Mouse (Mus musculus) ES-E14 (cell line): ENCODE results near the gene Cox4i2. TPM values are rescaled to one million over a fixed set of nuclear protein-coding genes. Genes with fewer than 3 reads are reported as not detected.

Source experiments
- DNase-seq: peaks from one replicate; pipeline ENCODE4 v3.0.0-alpha.2; 2013; ENCODE audit warnings: low read depth, low spot score
- H3K27ac ChIP-seq: 2 replicates; pipeline ENCODE4 v1.5.1; 2012; ENCODE audit warnings: low read depth, mild to moderate bottlenecking, low read length, moderate library complexity, mixed read lengths; ENCODE audit not compliant: poor library complexity, insufficient read depth, severe bottlenecking
- H3K36me3 ChIP-seq: 2 replicates; pipeline ENCODE4 v1.6.1; 2012; ENCODE audit warnings: mild to moderate bottlenecking, low read length, moderate library complexity, mixed read lengths; ENCODE audit not compliant: control insufficient read depth, poor library complexity, insufficient read depth, severe bottlenecking
- H3K4me1 ChIP-seq, 2 experiments: fragments of 150-350 bp in 1 of 2; sonication (generic) in 1 of 2; 2 replicates each; pipeline ENCODE4 v1.6.1; 2012; ENCODE audit warnings: low read length in 2 of 2, mild to moderate bottlenecking in 1 of 2, mixed read lengths in 1 of 2; ENCODE audit not compliant: control insufficient read depth in 2 of 2, insufficient read depth in 2 of 2, poor library complexity in 1 of 2
- H3K4me3 ChIP-seq, 2 experiments: fragments of 150-350 bp in 1 of 2; sonication (generic) in 1 of 2; 2 replicates each; pipeline ENCODE4 v1.5.1; 2012; ENCODE audit warnings: low read length in 2 of 2, low read depth in 1 of 2, mild to moderate bottlenecking in 1 of 2, mixed read lengths in 1 of 2; ENCODE audit not compliant: insufficient read depth in 1 of 2, poor library complexity in 1 of 2, severe bottlenecking in 1 of 2
- H3K9ac ChIP-seq: 2 replicates; pipeline ENCODE4 v1.6.1; 2012; ENCODE audit warnings: low read depth, mild to moderate bottlenecking, low read length, mixed read lengths; ENCODE audit not compliant: poor library complexity, insufficient read depth, severe bottlenecking
- H3K9me3 ChIP-seq: fragments of 150-350 bp; sonication (generic); 2 replicates; pipeline ENCODE4 v1.6.1; 2012; ENCODE audit warnings: low read depth, mild to moderate bottlenecking, low read length; ENCODE audit not compliant: control insufficient read depth, insufficient read depth
- CHD2 ChIP-seq: IDR thresholded peaks from 2 replicates; pipeline ENCODE4 v1.6.1; 2014; ENCODE audit warnings: mild to moderate bottlenecking, low read depth, low read length, inconsistent platforms
- HCFC1 ChIP-seq: IDR thresholded peaks from 2 replicates; pipeline ENCODE4 v1.6.1; 2012; ENCODE audit warnings: low read length, inconsistent platforms, borderline replicate concordance; ENCODE audit not compliant: insufficient read depth
- MAFK ChIP-seq: IDR thresholded peaks from 2 replicates; pipeline ENCODE4 v1.6.1; 2014; ENCODE audit warnings: mild to moderate bottlenecking, low read depth, low read length, inconsistent platforms; ENCODE audit not compliant: insufficient read depth
- ZC3H11A ChIP-seq: IDR thresholded peaks from 2 replicates; pipeline ENCODE4 v1.6.1; 2012; ENCODE audit warnings: low read depth, mild to moderate bottlenecking, inconsistent platforms, low read length, borderline replicate concordance
- ZNF384 ChIP-seq: IDR thresholded peaks from 2 replicates; pipeline ENCODE4 v1.6.1; 2012; ENCODE audit warnings: low read depth, low read length, inconsistent platforms
- in situ Hi-C, 2 experiments: fragments of 600-800 bp; cut with MboI; formaldehyde crosslinking; loops; one replicate each; pipeline ENCODE4 v1.15.1; 2025; ENCODE audit warnings: low sequenced_read_pairs in 2 of 2, inconsistent platforms in 1 of 2; ENCODE audit not compliant: unreplicated experiment in 2 of 2
- total RNA-seq: library from RNA; depleted of rRNA; stranded (reverse); fragments of 300-350 nt; gene quantifications from 2 replicates; pipeline ENCODE4 v1.2.3, GENCODE M21; 2012

Cox4i2 gene
- total RNA-seq, 1 experiment, result 1.7 TPM

- in situ Hi-C loops, result no loop called here
- DNase-seq, result peak; percentile 42
- H3K27ac ChIP-seq, result no peak overlapping the region
- H3K36me3 ChIP-seq, result no peaks in the 10 kb centered on the region
- H3K4me3 ChIP-seq, result no peak overlapping the region
- no peaks in the 10 kb centered on the region for H3K9me3 ChIP-seq
- H3K4me1 ChIP-seq, result peaks cover 14 to 16% of the 10 kb centered on the region in 2 experiments
- TF ChIP-seq ZNF384, result no peak
- TF ChIP-seq HCFC1, result no peak
- TF ChIP-seq ZC3H11A, result no peak
- TF ChIP-seq MAFK, result no peak
- TF ChIP-seq CHD2, result no peak
- H3K9ac ChIP-seq, result no peak overlapping the region
Measured at GRCm38 (mm10) chr2:152772231-152772630, 18.3 kb downstream of the Cox4i2 start.

- DNase-seq, result no peak
- Histone ChIP-seq H3K4me3 (no peak overlapping the region), H3K36me3 (no peaks in the 10 kb centered on the region), H3K27ac (no peak overlapping the region), H3K9me3 (no peaks in the 10 kb centered on the region), H3K9ac (no peak overlapping the region), H3K4me1 (peaks cover 12 to 14% of the 10 kb centered on the region in 2 experiments)
- in situ Hi-C loops, result no loop called here
- TF ChIP-seq ZNF384 (no peak), HCFC1 (no peak), ZC3H11A (no peak), MAFK (no peak), CHD2 (no peak)
Measured at GRCm38 (mm10) chr2:152775357-152775756, 21.4 kb downstream of the Cox4i2 start.

- TF ChIP-seq ZC3H11A, result no peak
- no peak for TF ChIP-seq HCFC1
- TF ChIP-seq ZNF384, result no peak
- H3K9me3 ChIP-seq, result no peaks in the 10 kb centered on the region
- in situ Hi-C loops, result no loop called here
- no peak overlapping the region for H3K27ac ChIP-seq
- H3K4me3 ChIP-seq, result no peak overlapping the region
- H3K4me1 ChIP-seq, result peaks cover 12 to 14% of the 10 kb centered on the region in 2 experiments
- no peak for DNase-seq
- H3K36me3 ChIP-seq, result no peaks in the 10 kb centered on the region
- H3K9ac ChIP-seq, result no peak overlapping the region
Measured at GRCm38 (mm10) chr2:152776019-152776418, 22.0 kb downstream of the Cox4i2 start.

- no peak overlapping the region for H3K4me3 ChIP-seq
- DNase-seq, result no peak
- TF ChIP-seq HCFC1 (no peak), ZC3H11A (no peak), CHD2 (no peak), ZNF384 (no peak), MAFK (no peak)
- no peaks in the 10 kb centered on the region for H3K36me3 ChIP-seq
- in situ Hi-C loops, result no loop called here
- no peak overlapping the region for H3K27ac ChIP-seq
- H3K9ac ChIP-seq, result no peak overlapping the region
- peaks cover 11 to 16% of the 10 kb centered on the region in 2 experiments for H3K4me1 ChIP-seq
- no peaks in the 10 kb centered on the region for H3K9me3 ChIP-seq
Measured at GRCm38 (mm10) chr2:152776435-152776834, 22.5 kb downstream of the Cox4i2 start.

- no peaks in the 10 kb centered on the region for H3K9me3 ChIP-seq
- no peak overlapping the region for H3K27ac ChIP-seq
- no peak overlapping the region for H3K4me3 ChIP-seq
- in situ Hi-C loops, result no loop called here
- no peak for DNase-seq
- TF ChIP-seq ZNF384, result no peak
- TF ChIP-seq CHD2, result no peak
- TF ChIP-seq HCFC1, result no peak
- TF ChIP-seq ZC3H11A, result no peak
- no peak for TF ChIP-seq MAFK
- no peak overlapping the region for H3K9ac ChIP-seq
- H3K36me3 ChIP-seq, result no peaks in the 10 kb centered on the region
- H3K4me1 ChIP-seq, result peaks cover 5 to 12% of the 10 kb centered on the region in 2 experiments; a peak in 3 of 4 replicates
Measured at GRCm38 (mm10) chr2:152777081-152777480, 23.1 kb downstream of the Cox4i2 start.
